Mouse (Mus musculus) kidney, postnatal 10 days (tissue): ENCODE measurements at regions not wholly inside any gene's neighbourhood (a gene's known extent, or its start where the extent isn't known, plus 50 kb on each side); places are given as distances from the start of the nearest gene placed in this dataset.

ENCODE experiments used
- DNase-seq: peaks from one replicate; pipeline ENCODE4 v3.0.0; 2021; ENCODE audit warnings: mixed read lengths

GRCm38 (mm10) chr13:42358588-42358987 is 57.3 kb downstream of the Edn1 start:
- DNase-seq, result no peak

GRCm38 (mm10) chr13:42367655-42368554 is 66.6 kb downstream of the Edn1 start:
- peak; percentile 57 for DNase-seq

- DNase-seq, result peak; percentile 39
Observed at GRCm38 (mm10) chr13:42369826-42370225, 68.5 kb downstream of the Edn1 start.

- no peak for DNase-seq
Observed at GRCm38 (mm10) chr13:42372201-42372600, 70.9 kb downstream of the Edn1 start.

GRCm38 (mm10) chr13:42374181-42374596 is 72.9 kb downstream of the Edn1 start:
- no peak for DNase-seq

- DNase-seq, result no peak
Observed at GRCm38 (mm10) chr13:42379675-42380074, 78.4 kb downstream of the Edn1 start.

- DNase-seq, result no peak
Observed at GRCm38 (mm10) chr13:42383099-42383498, 81.8 kb downstream of the Edn1 start.

- no peak for DNase-seq
Observed at GRCm38 (mm10) chr13:42390389-42390788, 89.1 kb downstream of the Edn1 start.

GRCm38 (mm10) chr13:42391330-42392005 is 90.2 kb downstream of the Edn1 start:
- no peak for DNase-seq

GRCm38 (mm10) chr13:42392701-42393100 is 91.4 kb downstream of the Edn1 start:
- DNase-seq, result no peak

GRCm38 (mm10) chr13:42394572-42394971 is 93.3 kb downstream of the Edn1 start:
- no peak for DNase-seq

- DNase-seq, result no peak
Observed at GRCm38 (mm10) chr13:42401513-42401912, 100.2 kb downstream of the Edn1 start.

- DNase-seq, result no peak
Observed at GRCm38 (mm10) chr13:42403231-42404020, 102.2 kb downstream of the Edn1 start.

GRCm38 (mm10) chr13:42412652-42413282 is 111.5 kb downstream of the Edn1 start:
- DNase-seq, result no peak

- no peak for DNase-seq
Observed at GRCm38 (mm10) chr13:42446921-42447320, 145.6 kb downstream of the Edn1 start.

- no peak for DNase-seq
Observed at GRCm38 (mm10) chr13:42453665-42454064, 152.4 kb downstream of the Edn1 start.

GRCm38 (mm10) chr13:42459892-42460291 is 158.6 kb downstream of the Edn1 start:
- no peak for DNase-seq

- no peak for DNase-seq
Observed at GRCm38 (mm10) chr13:42478825-42479224, 177.5 kb downstream of the Edn1 start.

GRCm38 (mm10) chr13:42490956-42491680 is 189.3 kb upstream of the Phactr1 start:
- DNase-seq, result no peak

- DNase-seq, result peak; percentile 8
Observed at GRCm38 (mm10) chr13:42494371-42494770, 186.1 kb upstream of the Phactr1 start.

GRCm38 (mm10) chr13:42498351-42498750 is 182.1 kb upstream of the Phactr1 start:
- no peak for DNase-seq

GRCm38 (mm10) chr13:42507535-42507934 is 172.9 kb upstream of the Phactr1 start:
- DNase-seq, result no peak
